Mouse (Mus musculus): ENCODE measurements at regions not wholly inside any gene's neighbourhood (a gene's known extent, or its start where the extent isn't known, plus 50 kb on each side); places are given as distances from the start of the nearest gene placed in this dataset.

DNA sequence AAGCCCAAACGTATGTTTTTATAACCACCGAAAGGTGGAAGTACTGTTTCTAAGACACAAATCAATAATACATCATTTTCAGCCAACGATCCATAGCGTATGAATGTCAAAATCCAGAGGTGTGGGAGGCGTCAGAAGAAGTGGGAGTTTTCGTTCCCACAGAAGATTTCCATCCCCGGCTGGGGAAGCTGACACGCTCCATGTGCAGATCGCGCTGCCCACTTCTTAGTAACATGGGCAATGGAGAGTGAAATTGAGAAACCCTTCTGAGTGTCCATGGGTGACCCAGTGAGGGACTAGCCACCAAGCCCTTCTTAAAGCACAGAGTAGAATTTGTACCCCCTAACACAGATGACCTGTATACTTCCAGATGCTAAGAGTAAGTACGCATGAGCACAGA, 110.1 kb upstream of the Sh3bp4 start:
- Histone ChIP-seq H3K9me3 (replicated peaks; ENCODE audit: low read length) (peaks cover 83% of the 10 kb centered on the region), H3K4me2 (ENCODE audit: insufficient read depth, low read depth, poor library complexity, severe bottlenecking) (no peak overlapping the region), H3K4me3 (replicated peaks in 1 of 3; ENCODE audit: low read depth in 2 of 3, low read length in 2 of 3, poor library complexity in 1 of 3) (no peak overlapping the region), H3K27me3 (replicated peaks) (no peaks in the 10 kb centered on the region), H3K79me2 (replicated peaks; ENCODE audit: control insufficient read depth, extremely low read depth, insufficient read depth, poor library complexity, severe bottlenecking) (no peaks in the 10 kb centered on the region), H3K36me3 (replicated peaks in 1 of 2; ENCODE audit: control insufficient read depth in 1 of 2, insufficient read depth in 1 of 2, low read length in 1 of 2) (no peaks in the 10 kb centered on the region), H3K9ac (ENCODE audit: insufficient read depth, low read depth) (no peak overlapping the region), H3K4me1 (ENCODE audit: control insufficient read depth in 1 of 2, insufficient read depth in 2 of 2) (no peaks in the 10 kb centered on the region), H3K27ac (ENCODE audit: insufficient read depth, low read depth) (no peak overlapping the region)
- TF ChIP-seq KAT2A (IDR thresholded peaks at IDR 0.05; ENCODE audit: insufficient replicate concordance, low read length) (no peak), SMC3 (IDR thresholded peaks at IDR 0.05; ENCODE audit: low read depth, low read length) (no peak), POLR2AphosphoS2 (IDR thresholded peaks at IDR 0.05; ENCODE audit: low read depth, low read length) (no peak), JUN (IDR thresholded peaks at IDR 0.05; ENCODE audit: insufficient read depth, low read depth, low read length) (no peak), MAZ (IDR thresholded peaks at IDR 0.05; ENCODE audit: low read depth, low read length) (no peak), GABPA (IDR thresholded peaks at IDR 0.05; ENCODE audit: insufficient replicate concordance, low read depth, low read length) (no peak), JUND (conservative IDR thresholded peaks at IDR 0.05; ENCODE audit: low read depth, low read length) (no peak), RAD21 (IDR thresholded peaks at IDR 0.05; ENCODE audit: low read depth, low read length) (no peak), NRF1 (IDR thresholded peaks at IDR 0.05; ENCODE audit: low read depth, low read length) (no peak), ZMIZ1 (IDR thresholded peaks at IDR 0.05; ENCODE audit: low read depth, low read length) (no peak), PAX5 (IDR thresholded peaks at IDR 0.05; ENCODE audit: low read length) (no peak), CTCF (conservative IDR thresholded peaks at IDR 0.05 in 1 of 2, IDR thresholded peaks at IDR 0.05 in 1 of 2; ENCODE audit: low read depth in 2 of 2, low read length in 2 of 2) (no peak)
- dilution Hi-C loops (cut with MboI; ENCODE audit: extremely low pct_ligation_motif_present, extremely low pct_unique_long_range_greater_than_20kb, low sequenced_read_pairs) = no loop called here
- no peak for DNase-seq (ENCODE audit: extremely low read depth)
- in situ Hi-C loops (cut with MboI; ENCODE audit: low pct_ligation_motif_present, low pct_unique_long_range_greater_than_20kb, low sequenced_read_pairs) = no loop called here

DNA sequence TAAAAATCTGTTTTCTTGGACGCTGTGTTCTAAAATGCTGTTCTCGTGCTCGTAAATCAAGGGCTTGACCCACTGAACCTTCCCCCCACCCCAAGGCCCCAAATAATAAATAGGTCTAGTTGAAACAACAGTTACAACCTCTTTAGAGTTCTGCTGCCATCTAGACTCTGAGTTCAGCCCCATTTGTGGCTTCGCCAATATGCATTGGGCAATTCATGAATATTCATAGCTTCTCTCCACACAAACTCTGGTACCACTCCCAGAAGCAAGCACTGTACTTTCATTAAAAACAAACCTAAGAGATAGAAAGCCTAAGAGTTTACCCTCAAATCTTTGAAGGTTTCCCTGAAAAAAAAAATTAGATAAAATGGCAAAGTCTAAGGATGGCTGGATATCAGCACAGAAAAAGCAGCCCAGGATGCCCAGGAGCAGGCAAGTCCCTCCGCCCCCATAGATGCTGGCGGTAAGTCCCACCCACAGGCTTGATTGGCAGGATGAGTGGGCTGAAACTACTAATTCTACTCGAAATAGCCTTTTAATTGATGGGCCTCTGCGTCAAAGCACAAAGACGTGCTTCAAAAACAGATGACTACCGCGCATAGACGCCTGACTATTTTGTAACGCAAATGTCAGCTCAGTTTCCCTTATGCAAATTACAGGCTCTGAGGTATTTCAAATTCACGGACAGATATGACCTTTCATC, 106.0 kb upstream of the Sh3bp4 start:
- dilution Hi-C loops (cut with MboI; ENCODE audit: extremely low pct_ligation_motif_present, extremely low pct_unique_long_range_greater_than_20kb, low sequenced_read_pairs) = no loop called here
- H3K9ac ChIP-seq (ENCODE audit: insufficient read depth, low read depth) = no peak overlapping the region

More for the DNA sequence above, 106.0 kb upstream of the Sh3bp4 start:
- no peak for DNase-seq (ENCODE audit: extremely low read depth)
- Histone ChIP-seq H3K4me2 (ENCODE audit: insufficient read depth, low read depth, poor library complexity, severe bottlenecking) (no peak overlapping the region), H3K4me1 (ENCODE audit: control insufficient read depth in 1 of 2, insufficient read depth in 2 of 2) (no peaks in the 10 kb centered on the region), H3K36me3 (replicated peaks in 1 of 2; ENCODE audit: control insufficient read depth in 1 of 2, insufficient read depth in 1 of 2, low read length in 1 of 2) (no peaks in the 10 kb centered on the region), H3K27me3 (replicated peaks) (no peaks in the 10 kb centered on the region), H3K9me3 (replicated peaks; ENCODE audit: low read length) (peaks cover 72% of the 10 kb centered on the region), H3K4me3 (replicated peaks in 1 of 3; ENCODE audit: low read depth in 2 of 3, low read length in 2 of 3, poor library complexity in 1 of 3) (no peak overlapping the region), H3K79me2 (replicated peaks; ENCODE audit: control insufficient read depth, extremely low read depth, insufficient read depth, poor library complexity, severe bottlenecking) (no peaks in the 10 kb centered on the region), H3K27ac (ENCODE audit: insufficient read depth, low read depth) (no peak overlapping the region)
- TF ChIP-seq USF2 (conservative IDR thresholded peaks at IDR 0.05; ENCODE audit: low read depth, low read length) = no peak
- no peak for TF ChIP-seq IRF4 (IDR thresholded peaks at IDR 0.05; ENCODE audit: low read depth, low read length)
- no peak for TF ChIP-seq MAX (IDR thresholded peaks at IDR 0.05; ENCODE audit: low read length)
- TF ChIP-seq HCFC1 (IDR thresholded peaks at IDR 0.05; ENCODE audit: low read depth, low read length) = no peak
- TF ChIP-seq NELFE (IDR thresholded peaks at IDR 0.05; ENCODE audit: low read depth, low read length) = no peak
- no peak for TF ChIP-seq RCOR1 (conservative IDR thresholded peaks at IDR 0.05; ENCODE audit: low read depth, low read length)
- TF ChIP-seq BHLHE40 (IDR thresholded peaks at IDR 0.05; ENCODE audit: low read depth, low read length) = no peak
- no peak for TF ChIP-seq ZKSCAN1 (IDR thresholded peaks at IDR 0.05; ENCODE audit: borderline replicate concordance, low read depth, low read length)
- no peak for TF ChIP-seq JUN (IDR thresholded peaks at IDR 0.05; ENCODE audit: insufficient read depth, low read depth, low read length)
- no peak for TF ChIP-seq RAD21 (IDR thresholded peaks at IDR 0.05; ENCODE audit: low read depth, low read length)
- no peak for TF ChIP-seq JUND (conservative IDR thresholded peaks at IDR 0.05; ENCODE audit: low read depth, low read length)
- in situ Hi-C loops (cut with MboI; ENCODE audit: low pct_ligation_motif_present, low pct_unique_long_range_greater_than_20kb, low sequenced_read_pairs) = no loop called here
